Mouse (Mus musculus) MN1 (cell line): ENCODE measurements around the gene Akap5.

Experiments used
- DNase-seq: peaks from one replicate; pipeline ENCODE4 v3.0.0-alpha.2; 2016; ENCODE audit warnings: low spot score

Gene Akap5

DNA sequence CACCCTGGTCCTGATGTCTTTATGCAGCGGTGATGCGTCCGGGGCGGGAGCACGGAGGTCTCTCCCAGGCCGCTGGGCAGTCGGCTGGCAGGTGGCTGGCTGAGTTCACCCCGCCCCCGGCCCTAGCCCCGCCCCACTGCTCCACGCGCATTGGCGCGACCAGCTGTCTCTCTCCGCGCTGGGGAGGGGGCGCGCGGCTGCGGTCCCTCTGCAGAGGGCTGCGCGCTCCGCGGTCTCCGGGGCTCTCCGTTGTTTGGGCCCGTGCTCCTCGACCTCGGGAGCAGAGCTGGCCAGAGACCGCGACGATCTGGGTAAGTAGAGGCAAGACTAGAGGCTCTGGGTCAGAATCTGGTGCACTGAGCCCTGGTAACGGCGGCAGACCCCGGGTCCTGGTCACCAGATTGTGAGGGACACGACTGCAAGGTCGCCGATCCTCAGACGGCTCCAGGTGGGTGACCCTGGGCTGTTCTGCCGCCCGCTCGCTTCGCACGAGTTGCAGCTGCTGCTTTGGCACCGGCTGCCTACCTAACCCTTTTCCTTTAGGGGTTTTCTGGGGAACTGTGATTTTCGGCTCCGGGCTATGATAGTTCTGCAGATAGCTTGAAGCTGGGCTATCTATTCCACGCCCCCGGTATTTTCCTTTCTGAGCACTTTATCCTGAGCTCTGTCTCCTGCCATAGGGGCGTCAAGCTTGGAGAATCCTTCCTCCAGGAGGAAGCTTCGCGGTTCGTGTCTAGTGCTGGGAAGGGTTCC lies at the start of gene Akap5:
Akap5 (plus strand) TSS at position 213 of the 753 bp plus-strand sequence.
- no peak for DNase-seq

GRCm38 (mm10) chr12:76278209-76278608 lies 46.5 kb upstream of the Akap5 start:
- no peak for DNase-seq

GRCm38 (mm10) chr12:76280556-76280955 lies 44.1 kb upstream of the Akap5 start:
- no peak for DNase-seq

DNA sequence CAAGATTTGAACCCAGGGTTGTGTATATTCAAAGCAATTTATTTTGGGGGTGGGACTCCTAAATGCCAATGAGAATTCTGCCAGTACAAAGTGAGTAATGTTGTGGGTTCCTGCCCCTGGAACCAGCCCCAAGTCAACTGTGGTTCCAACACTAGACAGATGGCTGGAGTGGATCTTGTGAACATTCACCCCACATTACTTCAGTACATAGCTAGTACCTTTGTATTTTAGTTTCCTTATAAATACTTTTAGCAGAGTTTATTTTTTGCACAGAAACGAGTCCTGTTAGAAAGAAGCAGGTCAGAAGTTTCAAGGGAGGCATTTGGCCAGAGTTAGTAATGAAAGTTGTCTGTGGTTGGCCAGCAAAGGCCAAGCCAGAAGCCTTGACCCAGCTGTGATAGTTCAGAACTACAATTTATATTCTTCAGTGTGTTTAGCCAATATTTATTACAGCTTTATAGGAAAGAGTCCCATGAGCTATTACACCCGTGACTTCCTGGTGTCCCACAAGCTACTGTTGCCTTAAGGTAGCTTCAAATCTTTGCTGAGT lies 43.5 kb upstream of the Akap5 start:
- DNase-seq = no peak

- DNase-seq = no peak
Observed at GRCm38 (mm10) chr12:76282132-76282531, 42.6 kb upstream of the Akap5 start.

DNA sequence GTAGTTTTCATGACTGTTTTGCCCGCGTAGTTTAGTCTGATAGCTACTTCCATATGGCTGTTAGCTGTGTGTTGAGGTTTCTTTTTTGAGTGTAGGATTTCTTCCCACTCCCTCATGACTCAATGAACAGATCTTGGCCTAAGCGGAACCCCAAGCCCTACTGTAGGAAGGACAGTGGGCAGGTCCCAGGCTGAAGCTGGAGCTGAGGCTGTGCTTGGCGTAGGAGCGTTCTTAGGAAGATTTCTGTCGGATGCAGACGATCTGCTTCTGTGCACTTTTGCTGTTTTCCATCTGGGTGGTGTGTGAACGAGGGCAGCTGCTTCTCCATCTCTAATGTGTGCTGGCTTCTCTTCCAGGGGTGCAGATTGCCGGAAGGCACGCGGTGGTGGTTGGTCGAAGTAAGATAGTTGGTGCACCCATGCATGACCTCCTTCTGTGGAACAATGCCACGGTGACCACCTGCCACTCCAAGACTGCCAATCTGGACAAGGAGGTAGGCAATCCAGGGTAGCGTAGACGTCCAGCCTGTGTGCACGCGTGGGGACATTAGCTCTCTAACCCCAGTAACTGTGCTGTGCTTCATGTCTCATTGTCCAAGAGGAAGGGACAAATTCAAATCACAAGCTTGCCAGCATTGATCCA lies 42.0 kb upstream of the Akap5 start:
- DNase-seq = no peak

DNA sequence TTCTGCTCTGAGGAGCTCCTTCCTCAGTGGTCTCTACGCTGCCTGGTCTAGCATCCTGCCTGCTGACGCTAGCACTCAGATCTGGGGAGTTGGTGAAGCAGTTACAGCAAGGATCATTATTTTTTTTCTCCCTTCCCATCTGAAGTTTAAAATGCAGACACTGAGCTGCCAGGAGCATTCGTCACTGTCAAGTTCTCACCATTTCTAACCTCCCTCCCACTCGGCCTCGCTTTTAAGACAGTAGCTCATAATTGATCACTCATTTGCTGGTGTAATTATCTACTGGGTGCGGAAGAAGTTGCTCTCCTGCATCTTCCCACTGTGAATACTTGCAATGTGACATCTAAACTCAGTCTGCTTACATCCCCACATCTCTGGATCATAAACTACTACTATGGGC lies 39.3 kb upstream of the Akap5 start:
- no peak for DNase-seq

DNA sequence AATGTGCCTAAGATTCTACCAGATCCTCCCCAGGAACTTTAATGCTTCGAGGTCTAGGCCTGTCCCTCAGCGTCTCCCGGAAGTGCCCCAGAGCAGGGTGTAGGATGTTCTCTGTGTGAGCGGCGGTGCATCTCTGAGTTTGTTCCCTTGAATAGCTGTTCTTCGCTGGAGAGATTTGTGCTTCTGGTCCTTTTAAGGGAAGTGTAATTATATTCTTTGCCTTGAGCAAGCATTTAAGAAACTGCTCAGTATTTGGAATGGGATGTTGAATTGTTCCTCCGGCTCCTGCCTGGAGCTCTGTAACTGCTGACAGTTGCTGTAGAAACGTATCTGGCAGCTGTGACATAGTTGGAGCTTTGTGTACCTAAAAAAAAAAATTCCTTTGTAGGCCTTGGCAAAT lies 36.7 kb upstream of the Akap5 start:
- DNase-seq = no peak

DNA sequence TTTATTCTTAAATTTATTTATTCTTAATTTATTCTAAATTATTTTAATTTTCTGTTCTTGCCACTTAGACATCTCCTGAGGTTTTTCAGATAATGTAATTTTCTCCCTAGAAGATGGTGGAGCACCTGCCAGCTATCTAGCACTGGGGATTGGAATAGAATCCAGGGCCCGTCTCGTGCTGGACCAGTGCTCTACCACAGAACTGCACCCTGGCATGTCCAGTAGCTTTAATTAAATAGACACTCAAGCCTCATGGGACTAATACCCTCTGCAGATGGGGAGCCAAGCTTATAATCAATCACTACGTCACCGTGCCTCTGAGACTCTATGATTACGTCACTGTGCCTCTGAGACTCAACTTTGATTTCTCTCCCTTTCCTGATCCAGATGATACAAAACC lies 36.2 kb upstream of the Akap5 start:
- peak; percentile 34 for DNase-seq

- no peak for DNase-seq
Observed at GRCm38 (mm10) chr12:76289428-76289827, 35.3 kb upstream of the Akap5 start.

DNA sequence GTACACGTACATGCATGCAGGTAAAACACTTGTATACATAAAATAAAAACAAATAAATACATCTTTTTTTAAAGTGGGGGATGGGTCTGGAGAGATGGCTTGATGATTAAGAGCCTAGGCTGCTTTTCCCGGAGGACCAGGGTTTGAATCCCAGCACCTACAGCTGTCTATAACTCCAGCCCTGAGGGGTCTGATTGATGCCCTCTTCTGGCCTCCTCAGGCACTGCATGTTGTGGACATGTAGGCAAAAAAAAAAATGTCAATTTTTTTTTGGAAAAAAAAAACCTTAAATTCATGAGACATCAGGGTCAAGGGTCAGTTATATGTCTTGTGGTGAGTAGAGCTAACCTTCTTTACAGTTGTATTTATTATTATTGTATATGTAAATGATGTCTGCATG lies 34.4 kb upstream of the Akap5 start:
- no peak for DNase-seq

DNA sequence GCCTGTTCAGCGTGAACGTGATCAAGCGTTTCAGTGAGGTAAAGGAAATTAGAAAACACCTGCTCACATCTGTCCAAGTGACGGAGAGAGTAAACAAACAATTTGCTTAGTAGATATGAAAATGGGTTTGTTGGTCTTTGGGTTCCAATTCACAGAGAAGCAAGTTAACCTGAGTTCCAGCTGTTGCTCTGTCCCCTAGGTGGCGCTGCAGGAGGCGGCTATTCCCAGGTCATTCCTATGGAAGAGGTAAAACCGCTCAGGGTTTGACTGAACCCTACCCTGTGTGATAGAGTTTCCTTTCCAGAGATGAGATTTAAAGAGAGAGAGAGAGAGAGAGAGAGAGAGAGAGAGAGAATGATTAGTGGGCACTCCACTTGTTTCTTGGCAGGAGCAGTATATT lies 31.5 kb upstream of the Akap5 start:
- DNase-seq = peak; percentile 62

- DNase-seq = no peak
Observed at GRCm38 (mm10) chr12:76297830-76298229, 26.9 kb upstream of the Akap5 start.

DNA sequence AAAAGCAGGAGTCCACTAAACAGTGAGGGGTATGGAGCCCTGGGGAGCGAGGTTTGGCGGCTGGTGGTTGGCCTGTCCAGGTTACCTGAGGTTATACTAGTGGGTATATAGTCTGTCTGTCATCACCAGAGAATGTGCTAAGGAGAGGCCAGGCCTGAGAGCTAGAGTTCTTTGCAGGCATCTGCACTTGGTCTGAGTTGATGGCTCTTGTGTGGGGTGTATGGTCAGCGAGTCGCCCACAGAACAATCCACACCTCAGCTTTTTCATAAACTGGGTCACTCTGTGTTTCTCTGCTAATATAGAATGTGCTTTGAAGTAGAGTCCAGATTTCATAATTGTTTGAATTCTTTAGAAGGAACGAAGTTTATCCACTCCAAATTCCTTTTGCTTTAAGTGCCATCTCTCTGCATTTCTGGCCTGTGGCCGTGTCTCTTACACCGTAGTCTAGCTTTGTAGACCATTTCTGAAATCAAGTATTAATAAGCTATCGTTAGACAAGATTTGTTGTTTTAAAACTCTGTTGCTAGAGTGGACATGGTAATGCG lies 25.3 kb upstream of the Akap5 start:
- no peak for DNase-seq

DNA sequence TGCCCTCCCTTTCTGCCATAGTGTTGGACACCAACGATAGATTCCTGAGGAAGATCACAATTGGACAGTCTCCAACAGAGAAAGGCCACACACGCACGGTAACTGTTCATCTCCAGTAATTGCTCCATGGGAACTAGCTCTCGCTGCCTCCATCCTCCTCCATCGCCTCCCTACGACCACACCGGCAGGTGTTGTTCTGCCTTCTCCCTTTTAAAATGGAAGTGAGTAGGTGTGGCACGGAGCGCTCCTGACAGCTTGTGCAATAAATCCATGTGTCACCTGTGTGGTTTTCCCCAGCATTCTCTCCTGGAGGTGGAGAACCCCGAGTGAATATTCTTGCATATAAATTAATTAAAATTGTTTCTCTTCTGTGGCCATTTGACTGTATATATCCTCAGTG lies 24.3 kb upstream of the Akap5 start:
- DNase-seq = no peak

GRCm38 (mm10) chr12:76303474-76303873 lies 21.2 kb upstream of the Akap5 start:
- DNase-seq = no peak

DNA sequence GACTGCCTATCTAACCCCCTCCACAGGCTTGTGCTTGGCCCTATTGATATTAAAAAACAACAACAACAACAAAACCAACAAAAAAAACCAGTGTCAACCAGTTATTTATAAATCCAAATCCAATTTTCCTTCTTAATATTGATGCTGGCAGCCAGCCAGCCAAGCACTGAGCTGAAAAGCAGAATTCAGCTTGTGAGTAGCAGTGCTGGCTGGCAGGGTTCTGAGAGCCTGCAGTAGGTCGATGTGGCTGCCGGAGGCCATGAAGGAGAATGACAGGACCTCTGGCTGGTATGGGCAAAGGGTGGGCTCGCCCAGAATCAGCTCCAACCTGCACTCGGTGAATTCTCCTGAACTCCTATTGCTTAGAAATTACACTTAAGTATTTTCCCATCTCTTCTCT lies 20.5 kb upstream of the Akap5 start:
- peak; percentile 28 for DNase-seq

- no peak for DNase-seq
Observed at GRCm38 (mm10) chr12:76305107-76305506, 19.6 kb upstream of the Akap5 start.

- DNase-seq = no peak
Observed at GRCm38 (mm10) chr12:76306852-76307561, 17.7 kb upstream of the Akap5 start.

GRCm38 (mm10) chr12:76307964-76308363 lies 16.7 kb upstream of the Akap5 start:
- DNase-seq = peak; percentile 57

GRCm38 (mm10) chr12:76308436-76308835 lies 16.3 kb upstream of the Akap5 start:
- DNase-seq = no peak

DNA sequence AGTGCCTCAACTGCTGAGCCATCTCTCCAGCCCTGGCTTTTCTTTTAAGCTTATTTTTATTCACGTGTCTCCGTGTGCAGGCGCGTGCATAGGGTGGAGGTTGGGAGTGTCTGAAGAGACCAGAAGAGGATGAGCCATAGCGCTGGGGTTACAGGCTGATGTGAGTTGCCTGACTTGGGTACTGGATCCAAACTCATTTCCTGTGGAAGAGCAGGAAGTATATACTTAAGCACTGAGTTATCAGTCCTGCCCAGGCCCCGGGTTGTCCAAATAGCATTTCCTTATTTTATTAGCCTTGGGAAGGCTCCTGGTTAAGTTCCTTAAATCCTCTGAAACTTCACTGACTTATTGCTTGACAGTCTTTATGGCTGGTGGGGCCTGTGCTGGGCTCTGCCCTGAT lies 14.7 kb upstream of the Akap5 start:
- no peak for DNase-seq

DNA sequence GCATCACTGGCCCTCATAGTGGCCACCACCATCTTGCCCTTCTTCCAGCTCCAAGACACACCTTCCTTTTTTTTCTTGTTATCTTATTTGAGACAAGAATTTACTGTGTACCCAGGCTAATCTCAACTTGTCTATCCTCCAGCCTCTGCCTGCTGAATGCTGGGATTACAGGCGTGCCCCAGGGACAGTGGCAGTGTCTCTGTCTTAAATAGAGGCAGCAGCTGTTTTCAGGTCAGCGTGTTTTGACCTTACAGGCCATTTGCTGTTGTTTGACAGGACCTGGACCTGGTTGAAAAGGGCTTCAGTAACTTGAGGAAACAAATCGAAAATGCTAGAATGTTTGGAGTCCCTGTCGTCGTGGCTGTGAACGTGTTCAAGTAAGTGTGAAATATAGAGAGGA lies 14.1 kb upstream of the Akap5 start:
- no peak for DNase-seq
